Mouse (Mus musculus) forebrain, embryonic 15.5 days (tissue): ENCODE results near the gene Ap3s2. TPM values are rescaled to one million over a fixed set of nuclear protein-coding genes. Genes with fewer than 3 reads are reported as not detected.

Source experiments
- ATAC-seq: fragments of 200-750 bp; cut with Nextera tagmentation; replicated peaks from 2 replicates; pipeline ENCODE4 v1.8.0; 2017; ENCODE audit warnings: mild to moderate bottlenecking, moderate TSS enrichment, moderate library complexity
- H3K27ac ChIP-seq: fragments of 300-500 bp; sonication (generic); replicated peaks from 2 replicates; pipeline ENCODE4 v1.5.1; 2015; ENCODE audit warnings: mild to moderate bottlenecking, inconsistent platforms
- H3K27me3 ChIP-seq: fragments of 300-500 bp; sonication (generic); 2 replicates; pipeline ENCODE4 v1.6.1; 2015; ENCODE audit warnings: inconsistent platforms
- H3K36me3 ChIP-seq: fragments of 300-500 bp; sonication (generic); 2 replicates; pipeline ENCODE4 v1.6.1; 2015; ENCODE audit warnings: mild to moderate bottlenecking, inconsistent platforms
- H3K4me1 ChIP-seq: fragments of 300-500 bp; sonication (generic); 2 replicates; pipeline ENCODE4 v1.6.1; 2015; ENCODE audit warnings: inconsistent platforms
- H3K4me2 ChIP-seq: fragments of 300-500 bp; sonication (generic); replicated peaks from 2 replicates; pipeline ENCODE4 v1.6.1; 2015; ENCODE audit warnings: mild to moderate bottlenecking, inconsistent platforms
- H3K4me3 ChIP-seq: fragments of 300-500 bp; sonication (generic); 2 replicates; pipeline ENCODE4 v1.5.1; 2015; ENCODE audit warnings: mild to moderate bottlenecking, inconsistent platforms
- H3K9ac ChIP-seq: fragments of 300-500 bp; sonication (generic); replicated peaks from 2 replicates; pipeline ENCODE4 v1.6.1; 2015; ENCODE audit warnings: mild to moderate bottlenecking, inconsistent platforms
- H3K9me3 ChIP-seq: fragments of 300-500 bp; sonication (generic); 2 replicates; pipeline ENCODE4 v1.6.1; 2016; ENCODE audit warnings: inconsistent platforms
- WGBS: fragments of 180-500 bp; shearing (Covaris S2); methylation state at CpG from one replicate; pipeline ENCODE4 v1.1.7; 2015; ENCODE audit warnings: mixed read lengths; 5-methylcytosine and 5-hydroxymethylcytosine counted together
- microRNA-seq: library from miRNA; unstranded; fragments of <30 nt; microRNA quantifications from one replicate; pipeline ENCODE4, GENCODE M21; 2016
- polyA plus RNA-seq: library from polyadenylated mRNA; unstranded; fragments of >200 nt; fragmentation: Nextera tagmentation; extraction: Ambion mirVana; gene quantifications from 2 replicates; pipeline ENCODE4 v1.2.1, GENCODE M21; 2015

Gene Ap3s2
- polyA plus RNA-seq, 1 experiment from 2014 or later, result 42.7 TPM

- 79% methylated on average over 6 of the region's 6 CpGs for WGBS
These were observed 89.3 kb downstream of the Ap3s2 start for GRCm38 (mm10) chr7:79831145-79831544.

GRCm38 (mm10) chr7:79828341-79828740 is 92.1 kb downstream of the Ap3s2 start:
- WGBS, result 80% methylated on average over 3 of the region's 3 CpGs
- no peaks in the 10 kb centered on the region for H3K36me3 ChIP-seq
- no peak overlapping the region for H3K4me3 ChIP-seq
- H3K27me3 ChIP-seq, result no peaks in the 10 kb centered on the region
- ATAC-seq, result no peak
- H3K4me1 ChIP-seq, result no peaks in the 10 kb centered on the region
- no peak overlapping the region for H3K9ac ChIP-seq
- H3K4me2 ChIP-seq, result no peak overlapping the region
- H3K9me3 ChIP-seq, result no peaks in the 10 kb centered on the region
- no peak overlapping the region for H3K27ac ChIP-seq

More at GRCm38 (mm10) chr7:79831145-79831544, 89.3 kb downstream of the Ap3s2 start:
- Histone ChIP-seq H3K4me1 (no peaks in the 10 kb centered on the region), H3K4me3 (no peak overlapping the region), H3K27ac (no peak overlapping the region), H3K9ac (no peak overlapping the region), H3K9me3 (no peaks in the 10 kb centered on the region), H3K36me3 (no peaks in the 10 kb centered on the region), H3K27me3 (no peaks in the 10 kb centered on the region), H3K4me2 (no peak overlapping the region)
- ATAC-seq, result no peak

Small RNA genes lying within 50 kb of the gene (microRNA-seq; reads per million reads assigned to microRNA genes)
- not detected for gene Gm24541

Other genes with a start within 250 kb of the Ap3s2 start
- gene Kif7, start 204.9 kb downstream of the Ap3s2 start, polyA plus RNA-seq, result 3.3 and 3.4 TPM in 2 replicates
- not detected in 2 replicates for gene Plin1, start 187.7 kb downstream of the Ap3s2 start, polyA plus RNA-seq
- 16.9 and 18.8 TPM in 2 replicates for gene Pex11a, start 177.5 kb downstream of the Ap3s2 start, polyA plus RNA-seq
- gene Wdr93, start 177.5 kb downstream of the Ap3s2 start, polyA plus RNA-seq, result 0.23 and 0.85 TPM in 2 replicates
- gene Mesp1, start 126.9 kb downstream of the Ap3s2 start, polyA plus RNA-seq, result 0.19 TPM in 1 of 2 replicates, not detected in the other
- 1.5 and 2.2 TPM in 2 replicates for gene Mesp2, start 109.9 kb downstream of the Ap3s2 start, polyA plus RNA-seq
- gene Anpep, start 59.6 kb downstream of the Ap3s2 start, polyA plus RNA-seq, result 2.7 and 3.4 TPM in 2 replicates
- 13.0 and 13.4 TPM in 2 replicates for gene Arpin, start 14.7 kb upstream of the Ap3s2 start, polyA plus RNA-seq
- 21.1 and 22.1 TPM in 2 replicates for gene Zfp710, start 104.2 kb upstream of the Ap3s2 start, polyA plus RNA-seq
- gene Idh2, start 194.7 kb upstream of the Ap3s2 start, polyA plus RNA-seq, result 299 and 300 TPM in 2 replicates